Mouse (Mus musculus): ENCODE results near the gene Efna3. TPM values are rescaled to one million over a fixed set of nuclear protein-coding genes. Genes with fewer than 3 reads are reported as not detected.
A peak's percentile ranks its signal among the peaks of the same experiment; 100 is the strongest.

Efna3 gene
- polyA plus RNA-seq, 1 experiment from 2014 or later = 15.8 TPM

- Histone ChIP-seq H3K4me1 (peaks cover 46% of the 10 kb centered on the region), H3K36me3 (0 out of 2 replicates have a peak, but pooled peaks cover 4% of the 10 kb centered on the region), H3K4me2 (replicated peaks) (peak overlapping the region; percentile 93), H3K27ac (peak overlapping the region; percentile 84), H3K9ac (peak overlapping the region; percentile 65), H3K9me3 (no peaks in the 10 kb centered on the region), H3K27me3 (peaks cover 19% of the 10 kb centered on the region), H3K4me3 (peak overlapping the region; percentile 51)
- 3% methylated on average over 35 of the region's 35 CpGs for WGBS
- ATAC-seq (ENCODE audit: insufficient number of reproducible peaks, insufficient read depth, low FRiP score, low TSS enrichment) = peak; percentile 79
Measured at GRCm38 (mm10) chr3:89279153-89279890, 43.4 kb downstream of the Efna3 start.

GRCm38 (mm10) chr3:89278643-89279042 is 44.1 kb downstream of the Efna3 start:
- H3K4me2 ChIP-seq (replicated peaks) = peak overlapping the region; percentile 93
- H3K9ac ChIP-seq = peak overlapping the region; percentile 65
- H3K9me3 ChIP-seq = no peaks in the 10 kb centered on the region
- peak overlapping the region; percentile 51 for H3K4me3 ChIP-seq
- 0 out of 2 replicates have a peak, but pooled peaks cover 4% of the 10 kb centered on the region for H3K36me3 ChIP-seq
- peak overlapping the region; percentile 65; the same call in 1 of the 2 replicates for H3K27ac ChIP-seq
- H3K27me3 ChIP-seq = peaks cover 19% of the 10 kb centered on the region
- no peak for ATAC-seq (ENCODE audit: insufficient number of reproducible peaks, insufficient read depth, low FRiP score, low TSS enrichment)
- WGBS = 16% methylated on average over 8 of the region's 8 CpGs
- peaks cover 46% of the 10 kb centered on the region for H3K4me1 ChIP-seq

DNA sequence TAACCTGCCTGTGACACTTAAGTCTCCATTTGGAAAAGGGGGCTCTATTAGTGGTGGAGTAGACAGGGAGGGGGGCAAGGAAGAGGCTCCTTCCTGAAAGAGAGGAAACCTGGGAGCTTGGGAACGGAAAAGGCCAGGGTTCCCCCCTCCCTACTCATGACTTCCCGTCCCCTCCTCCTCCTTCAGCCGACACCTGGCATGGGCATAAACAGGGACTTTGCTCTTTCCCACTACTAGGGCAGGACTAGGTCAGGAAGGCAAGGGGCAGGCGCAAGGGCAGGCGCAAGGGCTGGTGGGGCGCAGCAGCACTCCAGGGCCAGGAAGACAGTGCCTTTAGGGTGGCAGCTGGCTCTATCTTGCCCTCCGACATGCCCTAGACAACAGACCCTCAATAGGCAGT is 44.7 kb downstream of the Efna3 start:
- H3K4me1 ChIP-seq = peaks cover 46% of the 10 kb centered on the region
- 54% methylated on average over 7 of the region's 7 CpGs for WGBS

GRCm38 (mm10) chr3:89277281-89278021 is 45.3 kb downstream of the Efna3 start:
- peaks cover 46% of the 10 kb centered on the region for H3K4me1 ChIP-seq
- H3K27ac ChIP-seq = peak overlapping the region; percentile 65
- H3K9me3 ChIP-seq = no peaks in the 10 kb centered on the region
- peak overlapping the region; percentile 51 for H3K4me3 ChIP-seq
- peaks cover 19% of the 10 kb centered on the region for H3K27me3 ChIP-seq
- WGBS = 34% methylated on average over 14 of the region's 14 CpGs
- no peak for ATAC-seq (ENCODE audit: insufficient number of reproducible peaks, insufficient read depth, low FRiP score, low TSS enrichment)
- peak overlapping the region; percentile 11; the same call in 1 of the 2 replicates for H3K9ac ChIP-seq
- 0 out of 2 replicates have a peak, but pooled peaks cover 4% of the 10 kb centered on the region for H3K36me3 ChIP-seq
- H3K4me2 ChIP-seq (replicated peaks) = peak overlapping the region; percentile 93

More for the DNA sequence above, 44.7 kb downstream of the Efna3 start:
- no peak for ATAC-seq (ENCODE audit: insufficient number of reproducible peaks, insufficient read depth, low FRiP score, low TSS enrichment)
- Histone ChIP-seq H3K9me3 (no peaks in the 10 kb centered on the region), H3K9ac (peak overlapping the region; percentile 65), H3K27ac (peak overlapping the region; percentile 65), H3K4me3 (peak overlapping the region; percentile 51), H3K36me3 (0 out of 2 replicates have a peak, but pooled peaks cover 4% of the 10 kb centered on the region), H3K4me2 (replicated peaks) (peak overlapping the region; percentile 93), H3K27me3 (peaks cover 19% of the 10 kb centered on the region)

GRCm38 (mm10) chr3:89276061-89276460 is 46.7 kb downstream of the Efna3 start:
- H3K4me2 ChIP-seq (replicated peaks) = peak overlapping the region; percentile 93
- no peak overlapping the region for H3K9ac ChIP-seq
- 0 out of 2 replicates have a peak, but pooled peaks cover 4% of the 10 kb centered on the region for H3K36me3 ChIP-seq
- no peak for ATAC-seq (ENCODE audit: insufficient number of reproducible peaks, insufficient read depth, low FRiP score, low TSS enrichment)
- peaks cover 42% of the 10 kb centered on the region for H3K4me1 ChIP-seq
- no peak overlapping the region for H3K4me3 ChIP-seq
- no peak overlapping the region for H3K27ac ChIP-seq
- H3K9me3 ChIP-seq = no peaks in the 10 kb centered on the region
- H3K27me3 ChIP-seq = peaks cover 13% of the 10 kb centered on the region
- 90% methylated on average over 13 of the region's 13 CpGs for WGBS

DNA sequence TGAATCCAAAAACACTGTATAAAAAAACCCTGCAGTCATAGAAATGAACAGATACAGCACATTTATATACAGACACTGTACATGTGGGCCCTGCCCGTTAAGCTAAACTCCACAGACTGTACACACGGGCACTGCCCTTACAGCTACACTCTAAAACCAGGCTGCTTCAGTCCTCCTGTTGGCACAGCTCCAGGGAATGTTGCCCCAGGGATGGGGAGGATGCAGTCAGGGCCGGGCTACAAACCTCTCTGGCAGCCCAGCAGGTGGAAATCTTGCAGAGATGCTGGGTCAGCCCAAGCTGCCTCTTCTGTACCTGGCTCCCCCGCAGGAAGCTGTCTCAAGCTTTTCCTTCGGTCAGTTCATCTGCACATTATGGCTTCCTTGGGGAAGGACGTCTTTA is 51.0 kb downstream of the Efna3 start:
- H3K27me3 ChIP-seq = no peaks in the 10 kb centered on the region
- WGBS = 66% methylated on average over 6 of the region's 6 CpGs
- no peaks in the 10 kb centered on the region for H3K9me3 ChIP-seq
- H3K4me1 ChIP-seq = peaks cover 38% of the 10 kb centered on the region
- ATAC-seq (ENCODE audit: insufficient number of reproducible peaks, insufficient read depth, low FRiP score, low TSS enrichment) = no peak
- H3K36me3 ChIP-seq = 0 out of 2 replicates have a peak, but pooled peaks cover 4% of the 10 kb centered on the region
- no peak overlapping the region for H3K4me3 ChIP-seq
- H3K9ac ChIP-seq = no peak overlapping the region
- H3K27ac ChIP-seq = no peak overlapping the region
- no peak overlapping the region for H3K4me2 ChIP-seq (replicated peaks)

GRCm38 (mm10) chr3:89270891-89271290 is 51.9 kb downstream of the Efna3 start:
- Histone ChIP-seq H3K9me3 (no peaks in the 10 kb centered on the region), H3K4me2 (replicated peaks) (peak overlapping the region; percentile 77), H3K4me1 (peaks cover 33% of the 10 kb centered on the region), H3K27ac (peak overlapping the region; percentile 76), H3K27me3 (no peaks in the 10 kb centered on the region), H3K9ac (peak overlapping the region; percentile 80), H3K4me3 (peak overlapping the region; percentile 58), H3K36me3 (0 out of 2 replicates have a peak, but pooled peaks cover 4% of the 10 kb centered on the region)
- 70% methylated on average over 6 of the region's 6 CpGs for WGBS
- ATAC-seq (ENCODE audit: insufficient number of reproducible peaks, insufficient read depth, low FRiP score, low TSS enrichment) = no peak

DNA sequence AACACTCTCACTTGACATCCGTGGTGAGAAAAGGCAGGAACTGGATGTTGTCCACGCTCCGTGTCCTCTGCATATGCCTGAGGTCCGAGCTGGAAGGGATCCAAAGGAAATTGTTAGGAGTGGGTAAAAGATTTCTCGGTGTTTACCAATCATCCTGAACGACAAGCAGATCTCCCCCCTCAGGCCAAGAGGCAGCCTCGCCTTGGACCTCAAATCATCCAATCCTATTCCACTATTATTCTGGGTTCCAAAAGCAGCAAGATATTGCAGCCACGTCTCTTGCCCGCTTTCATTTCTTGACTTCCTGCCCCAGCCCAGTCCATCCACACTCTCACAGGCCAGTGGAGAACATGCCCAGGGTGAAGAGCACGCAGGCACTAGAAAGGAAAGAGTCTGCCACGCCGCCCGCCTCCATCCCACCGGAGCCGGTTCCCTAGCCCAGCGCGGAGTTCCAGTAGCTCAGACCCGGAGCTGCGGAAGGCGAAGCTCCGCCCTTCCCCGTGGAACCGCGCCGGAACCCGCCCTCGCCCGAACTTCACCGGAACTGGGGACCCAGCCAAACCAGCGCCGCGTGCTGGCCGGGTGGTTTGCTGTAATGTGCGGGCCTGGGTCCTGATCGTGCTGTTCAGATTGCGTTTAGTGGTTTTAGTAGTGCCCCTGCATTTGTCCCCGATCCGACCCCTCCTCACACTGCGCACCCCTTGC is 52.6 kb downstream of the Efna3 start, which contains the start of gene Slc50a1:
TSS of gene Slc50a1 (minus strand) at position 520 of the 705 bp plus-strand sequence.
- ATAC-seq (ENCODE audit: insufficient number of reproducible peaks, insufficient read depth, low FRiP score, low TSS enrichment) = 0 out of 2 replicates have a peak, but pooled peaks have one; percentile 8
- peak within 1 kb of the TSS; percentile 80 for H3K9ac ChIP-seq
- H3K27ac ChIP-seq = peak within 1 kb of the TSS; percentile 76
- H3K4me3 ChIP-seq = peak within 1 kb of the TSS; percentile 58
- 3% methylated on average over 39 of the region's 39 CpGs for WGBS
- no peaks in the 10 kb centered on the region for H3K27me3 ChIP-seq
- H3K4me1 ChIP-seq = peaks cover 33% of the 10 kb centered on the region
- no peaks in the 10 kb centered on the region for H3K9me3 ChIP-seq
- 0 out of 2 replicates have a peak, but pooled peaks cover 3% of the 10 kb centered on the region for H3K36me3 ChIP-seq
- peak within 1 kb of the TSS; percentile 77 for H3K4me2 ChIP-seq (replicated peaks)

- ATAC-seq (ENCODE audit: insufficient number of reproducible peaks, insufficient read depth, low FRiP score, low TSS enrichment) = no peak
- H3K9ac ChIP-seq = no peak overlapping the region
- no peaks in the 10 kb centered on the region for H3K27me3 ChIP-seq
- no peak overlapping the region for H3K27ac ChIP-seq
- WGBS = 50% methylated on average over 8 of the region's 8 CpGs
- H3K9me3 ChIP-seq = no peaks in the 10 kb centered on the region
- peak overlapping the region; percentile 10; the same call in 1 of the 2 replicates for H3K4me2 ChIP-seq (replicated peaks)
- H3K4me3 ChIP-seq = no peak overlapping the region
- no peaks in the 10 kb centered on the region for H3K36me3 ChIP-seq
- peaks cover 33% of the 10 kb centered on the region for H3K4me1 ChIP-seq
Measured at GRCm38 (mm10) chr3:89268916-89269315, 53.8 kb downstream of the Efna3 start.

DNA sequence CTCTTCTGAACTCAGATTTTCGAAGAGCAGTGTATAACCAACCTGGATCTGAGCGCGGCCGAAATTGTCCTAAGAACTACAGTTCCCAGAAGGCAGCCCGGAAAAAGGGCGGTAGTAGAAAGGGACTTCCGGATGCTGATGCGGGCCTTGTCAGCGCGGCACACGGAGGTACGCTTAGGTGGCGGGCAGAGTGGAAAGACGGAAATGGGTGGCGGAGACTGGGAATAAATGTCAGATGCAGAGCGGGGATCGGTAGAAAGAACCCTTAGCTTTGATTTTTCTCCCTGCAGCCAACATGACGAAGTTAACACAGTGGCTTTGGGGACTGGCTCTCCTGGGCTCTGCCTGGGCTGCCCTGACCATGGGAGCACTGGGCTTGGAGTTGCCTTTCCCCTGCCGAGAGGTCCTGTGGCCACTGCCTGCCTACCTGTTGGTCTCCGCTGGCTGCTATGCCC is 56.3 kb downstream of the Efna3 start:
- Histone ChIP-seq H3K4me1 (peaks cover 33% of the 10 kb centered on the region), H3K4me2 (replicated peaks) (peak overlapping the region; percentile 95), H3K4me3 (peak overlapping the region; percentile 82), H3K27ac (peak overlapping the region; percentile 83), H3K27me3 (no peaks in the 10 kb centered on the region), H3K9ac (peak overlapping the region; percentile 94), H3K9me3 (no peaks in the 10 kb centered on the region), H3K36me3 (no peaks in the 10 kb centered on the region)
- under 1% methylated on average over 20 of the region's 20 CpGs for WGBS
- ATAC-seq (ENCODE audit: insufficient number of reproducible peaks, insufficient read depth, low FRiP score, low TSS enrichment) = peak; percentile 76; the same call in 1 of the 2 replicates
